Mouse (Mus musculus) spleen, postnatal 36 days (tissue): ENCODE measurements around the gene Zfp945.
A peak's percentile ranks its signal among the peaks of the same experiment; 100 is the strongest.
"Not testable (repeated sequence)": the region's sequence is repeated elsewhere in the genome, so short reads cannot be mapped to it uniquely, and the experiment has no call there.

Experiments
- DNase-seq, 2 experiments: peaks; one replicate each; pipeline ENCODE4 v3.0.0; 2022; ENCODE audit warnings: low spot score in 2 of 2, mixed read lengths in 1 of 2

Zfp945 gene

DNA sequence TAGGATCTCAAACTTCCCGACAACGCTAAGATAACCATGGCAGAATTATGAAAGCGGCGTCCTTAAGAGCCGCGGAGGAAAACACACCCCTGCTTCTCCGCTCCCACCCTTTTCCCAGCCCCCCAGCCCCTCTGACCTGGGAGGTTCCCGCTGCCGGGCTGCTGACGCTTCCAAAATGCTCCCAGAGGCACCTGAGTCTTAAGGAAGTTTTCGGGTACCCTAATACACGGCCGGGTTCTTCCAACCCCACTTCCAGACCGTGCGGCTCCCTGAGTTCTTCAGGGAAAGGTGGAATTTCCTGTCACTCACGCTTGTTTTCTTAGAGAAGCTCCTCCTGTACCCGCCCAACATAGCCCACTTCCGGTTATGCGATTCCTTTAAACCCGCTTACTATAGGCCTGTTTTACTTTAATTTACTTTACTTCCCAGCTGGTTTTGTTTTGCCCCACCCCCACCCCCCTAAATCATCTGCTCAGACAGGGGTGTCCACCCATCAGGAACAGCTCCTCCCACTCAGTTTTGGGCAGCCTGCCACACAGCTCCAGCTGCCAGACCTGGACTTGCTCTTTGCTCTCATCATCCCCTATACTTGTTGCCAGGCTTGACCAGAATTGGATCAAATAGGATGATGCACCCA is at the start of gene Zfp945:
TSS of gene Zfp945 (minus strand) at position 290 of the 637 bp plus-strand sequence.
- DNase-seq, result peak; percentile 22 to 37

DNA sequence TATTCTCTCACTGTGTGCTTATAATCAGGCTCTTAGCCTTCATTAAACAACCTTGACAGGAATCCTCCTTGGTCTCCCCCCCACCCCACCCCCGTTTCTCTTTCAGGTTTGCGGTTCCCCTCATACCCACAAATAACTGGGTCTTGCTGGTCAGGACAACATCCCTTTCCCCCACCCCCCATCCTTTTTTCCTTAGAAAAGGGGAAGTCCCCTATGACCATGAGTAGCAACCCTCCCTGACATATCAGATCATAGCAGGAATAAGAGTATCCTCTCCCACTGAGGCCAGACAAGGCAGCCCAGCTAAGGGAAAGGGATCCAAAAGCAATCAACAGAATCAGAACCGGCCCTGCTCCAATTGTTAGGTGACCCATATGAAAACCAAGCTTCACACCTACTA is 21.4 kb upstream of the Zfp945 start:
- no peak for DNase-seq

DNA sequence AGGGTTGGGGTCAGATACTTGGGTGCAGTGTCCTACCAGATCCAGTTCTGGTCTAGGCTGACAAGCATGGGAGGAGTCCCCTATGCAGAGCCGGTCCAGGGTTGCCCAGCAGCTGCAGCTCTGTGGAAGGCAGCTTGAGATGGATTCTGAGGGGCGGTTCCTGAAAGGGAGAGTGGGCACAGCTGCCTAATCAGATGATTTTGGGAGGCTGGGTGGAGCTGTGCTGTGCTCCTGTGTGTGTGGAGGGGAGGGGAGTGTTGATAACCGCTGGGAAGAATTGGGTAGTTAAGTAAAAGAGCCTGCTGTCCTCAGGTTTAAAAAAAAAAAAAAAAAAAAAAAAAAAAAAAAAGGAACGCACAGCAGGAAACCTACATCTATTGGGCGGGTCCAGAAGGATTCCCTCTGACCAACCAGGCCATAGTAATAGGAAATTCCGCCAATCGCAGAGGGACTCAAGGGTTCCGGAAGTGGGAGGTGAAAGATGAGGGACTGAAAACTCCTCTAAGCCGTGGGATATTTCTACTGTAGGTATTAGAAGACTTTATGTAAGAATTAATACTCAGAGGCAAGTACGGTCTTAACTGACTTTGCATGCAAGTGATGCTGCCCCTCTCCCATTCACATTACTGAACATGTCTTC is 17.2 kb upstream of the Zfp945 start:
- no peak for DNase-seq

DNA sequence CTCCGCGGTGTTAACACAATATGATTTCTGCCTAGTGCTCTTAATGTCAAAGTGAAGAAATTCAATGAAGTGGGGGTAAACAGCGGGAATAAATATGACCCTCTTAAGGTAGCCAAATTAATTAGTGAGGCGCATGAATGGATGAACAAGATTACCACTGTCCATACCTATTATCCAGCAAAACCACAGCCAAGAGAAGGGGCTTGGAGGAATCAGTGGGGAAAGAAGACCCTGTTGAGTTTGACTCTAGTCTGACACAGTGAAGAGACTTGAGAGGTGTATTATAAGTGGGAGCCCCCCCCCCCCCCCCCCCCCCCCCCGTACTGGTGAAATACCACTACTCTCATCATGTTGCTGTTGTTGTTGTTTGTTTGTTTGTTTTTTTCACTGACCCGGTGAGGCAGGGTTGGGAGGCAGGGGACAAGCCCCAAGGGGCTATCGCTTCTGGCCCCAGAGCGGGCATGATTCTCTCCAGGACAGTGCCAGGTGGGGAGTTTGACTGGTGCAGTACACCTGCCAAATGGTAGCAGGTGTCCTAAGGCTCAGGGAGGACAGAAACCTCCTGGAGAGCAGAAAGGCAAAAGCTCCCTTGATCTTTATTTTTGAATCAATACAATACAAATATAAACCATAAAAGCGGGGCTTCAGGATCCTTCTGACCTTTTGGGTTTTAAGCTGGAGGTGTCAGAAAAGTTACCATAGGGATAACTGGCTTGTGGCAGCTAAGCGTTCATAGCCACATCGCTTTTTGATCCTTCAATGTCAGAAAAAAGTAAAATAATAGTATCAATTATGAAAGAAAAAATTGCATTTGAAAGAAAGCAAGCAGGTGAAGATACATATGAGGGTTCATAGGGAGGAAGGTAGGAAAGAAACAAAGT is 10.7 kb upstream of the Zfp945 start:
- DNase-seq, result no peak

DNA sequence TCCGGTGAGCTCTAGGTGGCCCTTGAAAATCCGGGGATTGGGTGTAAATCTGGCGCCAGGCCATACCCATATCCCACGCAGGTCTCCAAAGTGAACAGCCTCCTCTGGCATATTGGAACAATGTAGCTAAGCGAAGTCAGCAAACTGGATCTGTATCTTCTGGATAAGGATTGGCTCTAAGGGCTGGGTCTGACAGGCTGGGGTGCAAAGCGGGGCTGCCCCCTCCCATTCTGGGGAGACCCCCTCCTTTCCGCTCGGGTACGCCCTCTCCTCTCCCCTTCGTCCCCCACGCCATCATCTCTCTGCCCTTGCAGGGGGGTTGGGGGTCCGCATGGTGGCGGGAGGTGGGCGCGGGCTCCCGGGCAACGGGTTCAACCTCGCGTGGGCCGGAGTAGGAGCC is 9.4 kb upstream of the Zfp945 start:
- DNase-seq, result no peak

DNA sequence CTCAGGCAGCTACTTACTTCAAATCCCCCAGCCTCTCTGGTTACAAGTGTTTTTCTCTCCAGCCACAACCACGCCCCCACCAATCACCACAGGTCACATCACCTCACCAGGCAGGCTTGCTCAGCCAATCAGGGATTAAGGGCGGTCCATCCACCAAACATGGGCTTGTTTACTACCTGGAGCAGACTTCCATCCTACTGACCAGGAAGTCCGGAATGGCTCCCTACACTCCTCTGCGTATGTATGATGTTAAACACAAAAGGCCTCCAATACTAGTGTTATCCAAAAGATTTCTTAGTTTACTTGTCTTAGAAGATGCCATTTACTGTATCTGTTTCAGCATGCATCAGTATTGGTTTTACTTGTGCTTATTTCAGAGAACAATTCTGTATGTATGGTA is 8.6 kb upstream of the Zfp945 start:
- not testable (repeated sequence) for DNase-seq

DNA sequence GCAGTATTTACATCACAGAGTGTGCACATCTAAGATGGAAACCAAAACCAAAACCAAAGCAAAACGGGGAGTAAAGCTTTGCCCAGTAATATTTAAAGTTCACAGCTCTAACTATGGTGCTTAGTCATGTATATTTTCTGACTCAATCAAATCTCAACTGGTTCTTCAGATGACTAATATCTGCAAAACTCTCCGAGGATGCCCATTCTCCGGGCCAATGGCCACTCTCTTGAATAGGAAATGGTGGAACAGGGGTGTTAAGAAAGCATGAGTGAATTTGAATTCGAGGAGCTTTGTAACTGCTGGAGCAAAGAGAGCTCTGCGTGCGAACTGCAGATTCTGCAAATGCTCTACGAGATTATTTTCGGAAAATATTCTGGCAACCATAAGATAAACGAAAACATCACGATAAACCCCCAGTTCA is 501 bp downstream of the Zfp945 start:
- peak in 1 of 2 experiments; percentile 1 for DNase-seq

DNA sequence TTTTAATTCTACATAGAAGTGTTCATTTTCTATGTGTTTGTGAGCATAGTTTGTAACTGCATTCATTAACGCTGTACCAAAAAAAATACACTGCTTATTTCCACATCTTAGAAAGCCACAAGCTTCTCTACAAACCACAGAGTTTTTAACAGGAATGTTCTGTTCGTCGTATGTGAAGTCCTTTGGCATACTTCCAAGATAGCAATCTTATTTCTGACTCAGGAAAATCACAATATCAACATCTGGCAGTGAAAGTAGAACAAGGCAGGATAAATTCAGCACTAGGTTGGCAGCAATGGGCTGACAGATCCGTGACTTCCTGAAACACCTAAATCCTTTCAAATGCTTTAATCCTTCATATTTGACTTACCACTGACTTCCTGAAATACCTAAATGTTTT is 45.8 kb downstream of the Zfp945 start:
- no peak for DNase-seq

DNA sequence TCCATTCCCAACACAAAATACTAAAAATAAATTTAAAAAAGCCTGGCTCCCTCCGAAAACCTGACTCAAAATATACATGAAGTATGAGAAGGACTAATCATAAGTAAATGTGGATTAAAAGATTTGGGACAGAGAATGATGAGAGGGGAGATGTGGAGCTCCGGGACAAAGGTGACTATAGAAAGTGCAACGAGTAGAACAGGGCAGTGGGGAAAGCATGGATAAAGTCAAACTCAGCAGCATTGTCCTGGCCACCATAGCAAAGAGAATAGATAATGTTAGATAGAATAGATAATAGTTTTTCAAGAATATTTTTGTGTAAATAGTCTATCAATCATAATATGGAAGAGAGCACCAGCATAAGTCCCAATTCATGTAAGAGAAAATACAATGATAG is 48.7 kb downstream of the Zfp945 start:
- DNase-seq, result no peak

DNA sequence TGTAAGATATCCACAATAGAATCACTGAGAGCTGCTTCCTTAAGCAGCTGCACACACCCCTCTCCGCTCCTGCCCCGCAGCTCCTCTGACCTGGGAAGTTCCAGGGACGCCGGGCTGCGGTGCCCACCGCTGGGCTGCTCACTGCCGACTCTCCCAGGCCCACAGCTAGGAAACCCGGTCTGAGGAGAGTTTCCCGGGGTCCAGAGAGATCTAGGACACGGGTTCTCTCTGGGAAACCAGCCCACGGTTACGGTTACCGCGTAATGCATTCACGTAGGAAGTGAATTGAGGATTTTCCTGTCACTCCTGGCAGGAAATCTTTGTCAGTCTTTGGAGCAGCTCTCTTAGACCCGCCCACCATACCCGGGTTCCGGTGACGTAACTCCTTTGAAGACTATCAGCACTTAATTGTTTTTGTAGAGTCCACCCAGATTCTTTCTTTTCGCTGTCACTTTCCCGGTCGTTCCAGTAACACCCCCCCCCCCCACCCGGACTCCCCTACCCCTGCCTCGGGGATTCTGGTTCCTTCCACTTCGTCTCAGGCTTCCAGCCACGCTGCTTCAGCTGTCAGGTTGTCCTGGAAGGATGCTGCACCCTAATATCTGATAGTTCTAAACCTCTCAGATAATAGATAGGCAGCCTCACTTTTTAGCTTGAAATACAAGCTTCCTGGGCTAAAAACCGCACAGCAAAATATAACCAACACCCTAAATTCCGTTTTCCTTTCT is 49.3 kb downstream of the Zfp945 start:
- DNase-seq, result peak; percentile 11 to 34

DNA sequence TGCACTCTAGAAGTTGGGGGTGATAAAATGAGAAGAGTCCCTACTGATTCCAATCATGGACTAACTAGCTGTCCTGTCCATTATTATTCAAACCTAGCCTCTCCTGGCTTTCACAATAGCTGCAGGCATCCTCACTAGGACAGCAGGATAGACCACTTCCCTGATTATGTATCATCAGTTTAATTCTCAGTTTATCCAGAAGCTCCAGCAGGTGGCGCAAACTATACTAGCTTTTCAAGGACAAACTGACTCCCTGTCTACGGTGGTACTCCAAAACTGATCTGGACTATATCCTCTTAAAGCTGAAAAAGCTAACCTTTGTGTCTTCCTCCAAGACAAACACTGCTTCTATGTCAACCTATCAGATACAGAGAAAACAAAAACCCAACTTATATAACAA is 67.2 kb downstream of the Zfp945 start:
- no peak for DNase-seq
